Mouse (Mus musculus): ENCODE results near the gene Chga. TPM values are rescaled to one million over a fixed set of nuclear protein-coding genes. Genes with fewer than 3 reads are reported as not detected.
A peak's percentile ranks its signal among the peaks of the same experiment; 100 is the strongest.

Chga gene
- polyA plus RNA-seq, 1 experiment from 2014 or later: 96.0 TPM

DNA sequence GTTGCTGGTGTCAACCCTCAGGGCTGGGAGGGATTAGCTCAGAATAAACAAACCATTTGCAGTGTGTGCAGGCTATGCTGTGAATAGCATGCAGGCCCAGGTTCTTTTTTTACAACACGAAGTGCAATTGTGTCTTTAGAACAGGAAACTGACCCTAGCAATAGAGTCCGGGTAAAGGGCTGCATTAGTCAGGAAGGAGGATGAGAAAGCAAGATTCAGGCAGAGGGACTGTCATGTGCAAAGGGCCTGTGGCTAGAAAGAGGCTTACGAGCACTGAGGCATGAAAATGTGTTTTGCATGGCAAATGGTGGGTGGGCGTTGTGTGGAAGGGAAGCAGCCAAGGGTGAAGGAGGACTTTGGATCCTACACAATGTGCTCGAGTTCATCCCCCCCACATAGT, 26.8 kb upstream of the Chga start:
- Histone ChIP-seq H3K4me1 (replicated peaks) (no peaks in the 10 kb centered on the region), H3K27ac (no peak overlapping the region), H3K9ac (no peak overlapping the region), H3K27me3 (no peaks in the 10 kb centered on the region), H3K36me3 (no peaks in the 10 kb centered on the region), H3K4me3 (no peak overlapping the region), H3K4me2 (no peak overlapping the region), H3K9me3 (no peaks in the 10 kb centered on the region)
- WGBS: 75% methylated on average over 5 of the region's 5 CpGs
- ATAC-seq (ENCODE audit: low FRiP score): no peak

- H3K4me1 ChIP-seq (replicated peaks): no peaks in the 10 kb centered on the region
- H3K9me3 ChIP-seq: no peaks in the 10 kb centered on the region
- no peak overlapping the region for H3K9ac ChIP-seq
- ATAC-seq (ENCODE audit: low FRiP score): no peak
- H3K27me3 ChIP-seq: 0 out of 2 replicates have a peak, but pooled peaks cover 3% of the 10 kb centered on the region
- no peaks in the 10 kb centered on the region for H3K36me3 ChIP-seq
- H3K4me2 ChIP-seq: no peak overlapping the region
- no peak overlapping the region for H3K27ac ChIP-seq
- WGBS: 58% methylated on average over 1 of the region's 1 CpGs
- no peak overlapping the region for H3K4me3 ChIP-seq
Measured at GRCm38 (mm10) chr12:102535796-102536195, 19.0 kb upstream of the Chga start.

GRCm38 (mm10) chr12:102540278-102540677, 14.5 kb upstream of the Chga start:
- Histone ChIP-seq H3K27ac (no peak overlapping the region), H3K4me2 (no peak overlapping the region), H3K4me1 (replicated peaks) (no peaks in the 10 kb centered on the region), H3K36me3 (no peaks in the 10 kb centered on the region), H3K4me3 (no peak overlapping the region), H3K9ac (no peak overlapping the region), H3K9me3 (no peaks in the 10 kb centered on the region), H3K27me3 (no peaks in the 10 kb centered on the region)
- 84% methylated on average over 8 of the region's 8 CpGs for WGBS
- ATAC-seq (ENCODE audit: low FRiP score): no peak

- no peak overlapping the region for H3K27ac ChIP-seq
- H3K9ac ChIP-seq: no peak overlapping the region
- no peaks in the 10 kb centered on the region for H3K27me3 ChIP-seq
- H3K4me2 ChIP-seq: no peak overlapping the region
- H3K36me3 ChIP-seq: no peaks in the 10 kb centered on the region
- no peaks in the 10 kb centered on the region for H3K9me3 ChIP-seq
- ATAC-seq (ENCODE audit: low FRiP score): no peak
- no peak overlapping the region for H3K4me3 ChIP-seq
- H3K4me1 ChIP-seq (replicated peaks): no peaks in the 10 kb centered on the region
- WGBS: 95% methylated on average over 4 of the region's 7 CpGs
Measured at GRCm38 (mm10) chr12:102541168-102541567, 13.6 kb upstream of the Chga start.

DNA sequence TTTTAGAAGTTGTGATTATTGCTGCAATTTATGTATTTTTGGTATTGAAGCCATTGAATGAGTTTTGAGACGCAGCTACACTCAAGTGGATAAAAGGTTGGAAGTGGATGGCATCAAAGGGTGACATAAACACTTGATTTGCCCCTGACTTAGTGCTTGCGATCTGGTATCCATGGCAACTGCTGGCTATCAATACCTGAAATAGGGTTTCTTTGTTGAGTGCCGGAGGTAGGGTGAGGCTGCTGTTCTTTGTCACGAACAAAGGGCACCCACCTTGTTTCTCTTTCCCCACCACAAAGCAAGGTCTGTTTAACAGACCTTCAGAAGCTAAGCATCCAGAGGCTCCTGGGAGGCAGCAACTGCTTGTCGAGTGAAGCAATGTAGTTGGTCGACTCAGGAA, 9.6 kb upstream of the Chga start:
- 67% methylated on average over 6 of the region's 6 CpGs for WGBS
- H3K9ac ChIP-seq: no peak overlapping the region
- no peak overlapping the region for H3K4me2 ChIP-seq
- H3K4me1 ChIP-seq (replicated peaks): no peaks in the 10 kb centered on the region
- H3K36me3 ChIP-seq: no peaks in the 10 kb centered on the region
- no peaks in the 10 kb centered on the region for H3K9me3 ChIP-seq
- H3K4me3 ChIP-seq: no peak overlapping the region
- no peak for ATAC-seq (ENCODE audit: low FRiP score)
- no peak overlapping the region for H3K27ac ChIP-seq
- H3K27me3 ChIP-seq: no peaks in the 10 kb centered on the region

- no peaks in the 10 kb centered on the region for H3K9me3 ChIP-seq
- H3K9ac ChIP-seq: no peak overlapping the region
- 7% methylated on average over 11 of the region's 11 CpGs for WGBS
- H3K36me3 ChIP-seq: no peaks in the 10 kb centered on the region
- no peak overlapping the region for H3K4me2 ChIP-seq
- H3K4me3 ChIP-seq: no peak overlapping the region
- no peak for ATAC-seq (ENCODE audit: low FRiP score)
- H3K27ac ChIP-seq: no peak overlapping the region
- H3K4me1 ChIP-seq (replicated peaks): peaks cover 33% of the 10 kb centered on the region
- H3K27me3 ChIP-seq: peaks cover 14% of the 10 kb centered on the region
Measured at GRCm38 (mm10) chr12:102550529-102550928, 4.2 kb upstream of the Chga start.

DNA sequence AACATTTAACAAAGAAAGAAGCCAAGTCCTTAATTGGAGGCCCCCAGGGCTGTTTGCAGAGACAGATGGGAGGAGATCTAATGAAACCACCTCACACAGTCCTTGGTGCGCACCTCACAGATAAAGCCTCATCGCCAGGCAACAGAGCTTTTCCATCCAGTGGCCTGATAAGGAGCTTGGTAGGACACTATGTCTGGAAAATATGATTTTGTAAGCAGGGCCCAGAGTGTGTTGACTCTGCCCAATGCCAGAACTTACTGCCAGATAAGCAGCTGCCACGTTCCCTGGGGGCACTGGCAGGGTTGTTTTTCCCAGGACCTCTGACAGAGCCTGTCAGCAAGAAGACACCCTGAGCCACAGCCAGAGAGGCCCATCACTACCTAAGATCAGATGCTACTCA, 3.6 kb upstream of the Chga start:
- 65% methylated on average over 3 of the region's 3 CpGs for WGBS
- H3K4me2 ChIP-seq: no peak overlapping the region

DNA sequence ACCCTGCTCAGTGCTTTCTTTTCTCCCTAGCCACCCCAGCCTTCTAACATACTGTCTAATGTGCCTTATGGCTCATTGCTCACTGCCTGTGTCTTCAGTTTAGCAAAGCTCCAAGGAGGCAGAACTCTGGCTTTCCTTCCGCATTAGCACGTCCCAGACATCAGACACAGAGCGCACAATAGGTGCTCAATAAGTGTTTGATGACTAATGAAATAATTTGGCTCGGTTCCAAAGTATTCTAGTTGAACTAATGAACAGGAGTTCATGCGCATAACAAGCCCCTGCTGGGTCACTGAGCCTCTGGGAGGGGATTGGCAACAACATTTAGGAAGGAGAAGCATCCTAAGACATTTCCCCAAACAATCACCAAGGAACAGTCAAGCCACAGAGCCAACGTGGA, 2.8 kb upstream of the Chga start:
- WGBS: 58% methylated on average over 6 of the region's 6 CpGs
- ATAC-seq (ENCODE audit: low FRiP score): no peak
- 0 out of 2 replicates have a peak overlapping the region, but pooled peaks have one; percentile 10 for H3K27ac ChIP-seq

More for the DNA sequence above, 3.6 kb upstream of the Chga start:
- ATAC-seq (ENCODE audit: low FRiP score): no peak
- no peaks in the 10 kb centered on the region for H3K36me3 ChIP-seq
- H3K9ac ChIP-seq: no peak overlapping the region
- peaks cover 14% of the 10 kb centered on the region for H3K27me3 ChIP-seq
- H3K4me3 ChIP-seq: no peak overlapping the region
- peaks cover 40% of the 10 kb centered on the region for H3K4me1 ChIP-seq (replicated peaks)
- H3K9me3 ChIP-seq: no peaks in the 10 kb centered on the region
- H3K27ac ChIP-seq: 0 out of 2 replicates have a peak overlapping the region, but pooled peaks have one; percentile 10

DNA sequence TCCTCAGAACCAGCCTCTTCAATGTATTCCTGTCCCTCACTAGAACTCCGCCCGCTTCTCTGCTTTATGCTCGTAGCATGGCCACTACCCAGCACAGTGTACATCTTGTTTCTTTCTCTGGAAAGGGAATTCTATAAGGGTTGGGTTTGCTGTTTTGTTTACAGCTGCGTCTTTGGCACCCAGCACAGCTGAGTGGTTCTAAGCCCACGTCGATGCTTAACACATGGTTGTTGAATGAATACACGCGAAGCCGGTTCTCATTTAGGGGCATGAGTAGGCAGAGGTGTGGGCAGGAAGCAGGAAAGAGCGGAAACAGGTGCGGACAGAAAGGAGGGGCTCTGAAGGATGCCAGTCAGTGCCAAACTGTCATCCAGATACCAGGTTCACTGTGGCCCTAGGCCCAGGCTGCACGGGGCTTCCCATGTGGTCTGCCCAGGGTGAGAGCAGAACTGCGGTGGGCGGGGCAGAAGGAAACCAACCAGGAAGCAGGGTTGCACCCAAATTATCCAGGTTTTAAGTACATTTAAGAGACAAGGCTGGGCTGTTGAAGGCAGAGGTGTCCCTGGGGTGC, 979 bp upstream of the Chga start:
- H3K27ac ChIP-seq: no peak overlapping the region
- no peak overlapping the region for H3K9ac ChIP-seq
- peaks cover 41% of the 10 kb centered on the region for H3K4me1 ChIP-seq (replicated peaks)
- peaks cover 6% of the 10 kb centered on the region; the same call in 1 of the 2 replicates for H3K36me3 ChIP-seq
- peak overlapping the region; percentile 78 for H3K4me2 ChIP-seq
- H3K9me3 ChIP-seq: no peaks in the 10 kb centered on the region
- H3K4me3 ChIP-seq: peak overlapping the region; percentile 58; the same call in 1 of the 2 replicates
- H3K27me3 ChIP-seq: peaks cover 14% of the 10 kb centered on the region
- WGBS: 83% methylated on average over 14 of the region's 14 CpGs
- 0 out of 2 replicates have a peak, but pooled peaks have one; percentile 8 for ATAC-seq (ENCODE audit: low FRiP score)

More for the DNA sequence above, 2.8 kb upstream of the Chga start:
- Histone ChIP-seq H3K4me3 (no peak overlapping the region), H3K36me3 (no peaks in the 10 kb centered on the region), H3K4me2 (no peak overlapping the region), H3K9ac (no peak overlapping the region), H3K4me1 (replicated peaks) (peaks cover 41% of the 10 kb centered on the region), H3K9me3 (no peaks in the 10 kb centered on the region), H3K27me3 (peaks cover 14% of the 10 kb centered on the region)

GRCm38 (mm10) chr12:102555850-102556249, 1.1 kb downstream of the Chga start:
- no peak overlapping the region for H3K27ac ChIP-seq
- peak overlapping the region; percentile 78 for H3K4me2 ChIP-seq
- no peak for ATAC-seq (ENCODE audit: low FRiP score)
- no peaks in the 10 kb centered on the region for H3K9me3 ChIP-seq
- H3K9ac ChIP-seq: peak overlapping the region; percentile 79
- peaks cover 39% of the 10 kb centered on the region for H3K4me1 ChIP-seq (replicated peaks)
- peak overlapping the region; percentile 58 for H3K4me3 ChIP-seq
- peaks cover 17% of the 10 kb centered on the region for H3K36me3 ChIP-seq
- WGBS: 65% methylated on average over 3 of the region's 3 CpGs
- peaks cover 14% of the 10 kb centered on the region for H3K27me3 ChIP-seq

- no peaks in the 10 kb centered on the region for H3K9me3 ChIP-seq
- peaks cover 26% of the 10 kb centered on the region for H3K36me3 ChIP-seq
- no peak for ATAC-seq (ENCODE audit: low FRiP score)
- H3K27ac ChIP-seq: no peak overlapping the region
- H3K4me1 ChIP-seq (replicated peaks): peaks cover 27% of the 10 kb centered on the region
- no peak overlapping the region for H3K4me2 ChIP-seq
- no peak overlapping the region for H3K4me3 ChIP-seq
- WGBS: 94% methylated on average over 5 of the region's 5 CpGs
- peaks cover 14% of the 10 kb centered on the region for H3K27me3 ChIP-seq
- H3K9ac ChIP-seq: no peak overlapping the region
Measured at GRCm38 (mm10) chr12:102557372-102557771, 2.6 kb downstream of the Chga start.

DNA sequence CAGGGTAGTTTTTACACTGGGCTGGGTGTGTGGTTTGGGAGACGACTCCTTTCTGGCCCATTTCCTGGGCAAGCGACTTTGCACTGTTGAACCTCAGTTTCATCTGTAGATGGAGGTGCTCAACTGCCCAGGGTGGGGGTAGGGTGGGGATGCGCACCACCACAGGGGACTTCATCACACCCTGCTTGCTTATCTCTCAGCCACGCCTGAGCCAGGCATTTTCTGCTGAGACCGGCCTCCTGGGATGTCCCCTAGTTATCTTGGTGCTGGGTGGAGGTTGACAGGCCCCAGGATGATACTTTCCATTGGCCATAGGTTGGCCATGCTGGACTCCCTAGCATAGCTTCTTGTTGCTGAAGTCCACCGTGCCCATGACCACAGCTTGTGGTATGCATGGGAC, 10.3 kb downstream of the Chga start:
- H3K36me3 ChIP-seq: peaks cover 65% of the 10 kb centered on the region
- WGBS: 86% methylated on average over 6 of the region's 6 CpGs
- no peak for ATAC-seq (ENCODE audit: low FRiP score)

DNA sequence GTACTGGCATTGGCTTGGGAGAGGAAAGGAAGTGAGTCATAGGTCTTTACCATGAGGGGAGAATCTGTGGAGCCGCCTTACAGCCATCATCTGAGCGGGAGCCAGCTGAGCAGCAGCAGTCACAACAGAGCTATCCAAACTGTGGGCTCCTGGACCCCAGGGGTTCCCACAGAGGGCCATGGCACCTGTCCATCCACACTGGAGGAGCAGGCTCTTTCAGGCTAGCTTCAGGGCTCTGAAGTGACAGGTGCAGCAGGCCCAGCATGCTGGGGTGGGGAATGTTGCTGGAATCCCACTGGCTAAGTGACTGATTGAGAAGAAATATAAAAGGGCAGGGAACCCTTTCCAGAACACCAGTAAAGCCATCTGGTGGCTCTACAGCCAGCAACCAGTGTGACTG, 12.2 kb downstream of the Chga start:
- Histone ChIP-seq H3K4me2 (no peak overlapping the region), H3K4me3 (no peak overlapping the region), H3K27ac (no peak overlapping the region), H3K36me3 (peaks cover 71% of the 10 kb centered on the region), H3K9me3 (no peaks in the 10 kb centered on the region), H3K4me1 (replicated peaks) (no peaks in the 10 kb centered on the region), H3K27me3 (no peaks in the 10 kb centered on the region), H3K9ac (no peak overlapping the region)
- 78% methylated on average over 2 of the region's 2 CpGs for WGBS
- no peak for ATAC-seq (ENCODE audit: low FRiP score)

More for the DNA sequence above, 10.3 kb downstream of the Chga start:
- H3K4me3 ChIP-seq: no peak overlapping the region
- H3K4me1 ChIP-seq (replicated peaks): 0 out of 2 replicates have a peak, but pooled peaks cover 3% of the 10 kb centered on the region
- H3K27ac ChIP-seq: no peak overlapping the region
- no peak overlapping the region for H3K4me2 ChIP-seq
- no peak overlapping the region for H3K9ac ChIP-seq
- no peaks in the 10 kb centered on the region for H3K9me3 ChIP-seq
- H3K27me3 ChIP-seq: no peaks in the 10 kb centered on the region
